Mouse (Mus musculus) neural tube, embryonic 14.5 days (tissue): ENCODE data around the gene Uts2. TPM values are rescaled to one million over a fixed set of nuclear protein-coding genes. Genes with fewer than 3 reads are reported as not detected.
"Not testable (repeated sequence)": the region's sequence is repeated elsewhere in the genome, so short reads cannot be mapped to it uniquely, and the experiment has no call there.

Source experiments
- ATAC-seq: fragments of 200-750 bp; cut with Nextera tagmentation; 2 replicates; pipeline ENCODE4 v1.8.0; 2017; ENCODE audit warnings: low read depth, mild to moderate bottlenecking, moderate TSS enrichment, moderate library complexity
- H3K27ac ChIP-seq: fragments of 300-500 bp; sonication (generic); 2 replicates; pipeline ENCODE4 v1.5.1; 2014; ENCODE audit warnings: low read depth, mild to moderate bottlenecking, control low read depth, low read length, moderate library complexity, mixed read lengths
- H3K27me3 ChIP-seq: fragments of 300-500 bp; sonication (generic); 2 replicates; pipeline ENCODE4 v1.6.1; 2014; ENCODE audit warnings: low read length; ENCODE audit not compliant: control insufficient read depth, insufficient read depth
- H3K36me3 ChIP-seq: fragments of 300-500 bp; sonication (generic); 2 replicates; pipeline ENCODE4 v1.6.1; 2014; ENCODE audit warnings: low read length, mixed read lengths; ENCODE audit not compliant: control insufficient read depth, insufficient read depth
- H3K4me1 ChIP-seq: fragments of 300-500 bp; sonication (generic); 2 replicates; pipeline ENCODE4 v1.6.1; 2014; ENCODE audit warnings: low read length; ENCODE audit not compliant: control insufficient read depth, insufficient read depth
- H3K4me2 ChIP-seq: fragments of 300-500 bp; sonication (generic); 2 replicates; pipeline ENCODE4 v1.6.1; 2014; ENCODE audit warnings: mild to moderate bottlenecking, low read depth, low read length, control low read depth
- H3K4me3 ChIP-seq: fragments of 300-500 bp; sonication (generic); 2 replicates; pipeline ENCODE4 v1.5.1; 2014; ENCODE audit warnings: low read depth, low read length, control low read depth, mixed read lengths
- H3K9ac ChIP-seq: fragments of 300-500 bp; sonication (generic); replicated peaks from 2 replicates; pipeline ENCODE4 v1.6.1; 2014; ENCODE audit warnings: low read depth, mild to moderate bottlenecking, control low read depth, low read length, mixed read lengths
- H3K9me3 ChIP-seq: fragments of 300-500 bp; sonication (generic); 2 replicates; pipeline ENCODE4 v1.6.1; 2016; ENCODE audit warnings: low read length; ENCODE audit not compliant: control insufficient read depth
- WGBS: fragments of 180-500 bp; shearing (Covaris S2); extraction: QIAGEN DNeasy Blood & Tissue Kit; methylation state at CpG from one replicate; pipeline ENCODE4 v1.1.7; 2014; 5-methylcytosine and 5-hydroxymethylcytosine counted together
- polyA plus RNA-seq: library from polyadenylated mRNA; unstranded; fragments of >200 nt; fragmentation: Nextera tagmentation; extraction: Ambion mirVana; gene quantifications from 2 replicates; pipeline ENCODE4 v1.2.1, GENCODE M21; 2014

Uts2 gene
- polyA plus RNA-seq, 1 experiment from 2014 or later: 9.5 TPM

DNA sequence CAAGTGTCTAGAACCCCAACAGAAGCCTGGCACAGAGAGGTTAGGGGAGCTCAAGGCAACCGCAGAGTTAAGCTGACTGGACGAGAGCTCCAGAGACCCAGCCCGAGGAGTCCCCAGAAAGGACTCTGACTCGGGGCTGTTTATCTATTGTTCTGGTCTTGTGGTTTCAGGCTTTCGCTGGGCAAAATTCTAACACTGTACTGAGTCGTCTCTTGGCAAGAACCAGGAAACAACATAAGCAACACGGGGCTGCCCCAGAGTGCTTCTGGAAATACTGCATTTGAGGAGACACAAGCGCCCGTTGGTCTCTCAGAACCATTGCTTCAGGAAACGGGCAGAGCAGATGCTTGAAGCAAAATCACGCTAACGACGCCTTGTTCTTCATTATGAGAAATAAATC lies 4.5 kb downstream of the Uts2 start:
- H3K4me1 ChIP-seq: no peaks in the 10 kb centered on the region
- no peaks in the 10 kb centered on the region for H3K27me3 ChIP-seq
- no peak overlapping the region for H3K27ac ChIP-seq
- no peaks in the 10 kb centered on the region for H3K36me3 ChIP-seq
- no peaks in the 10 kb centered on the region for H3K9me3 ChIP-seq
- no peak overlapping the region for H3K9ac ChIP-seq
- no peak overlapping the region for H3K4me3 ChIP-seq
- no peak overlapping the region for H3K4me2 ChIP-seq
- WGBS: 79% methylated on average over 13 of the region's 13 CpGs
- no peak for ATAC-seq

DNA sequence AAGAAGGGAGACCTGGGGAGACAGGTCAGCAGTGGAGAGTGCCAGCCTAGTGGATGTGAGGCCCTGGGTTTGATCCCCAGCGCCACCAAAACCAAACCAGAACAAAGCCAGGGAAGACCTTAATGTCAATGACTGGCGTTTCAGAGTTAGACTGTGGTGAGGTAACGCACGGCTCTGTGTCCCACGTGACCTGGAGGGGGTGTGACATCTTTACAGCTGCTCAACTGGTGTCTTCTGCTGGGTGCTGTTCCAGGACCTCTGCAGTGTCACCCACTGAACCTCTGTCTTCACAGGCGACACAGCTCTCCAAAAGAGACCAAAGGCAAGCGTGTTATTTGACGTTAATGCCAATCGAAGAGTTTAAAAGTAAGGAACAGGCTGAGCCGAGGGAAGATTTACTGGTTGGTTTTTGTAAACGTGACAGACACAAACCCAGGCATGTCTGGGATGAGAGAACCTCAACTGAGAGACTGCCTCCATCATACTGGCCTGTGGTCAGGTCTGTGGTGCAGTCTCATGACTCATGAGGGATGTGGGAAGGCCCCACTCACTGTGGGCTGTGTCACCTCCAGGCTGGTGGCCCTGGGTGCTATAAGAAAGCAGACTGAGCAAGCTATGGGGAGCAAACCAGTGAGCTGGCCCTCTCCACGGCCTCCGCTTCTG lies 8.9 kb downstream of the Uts2 start:
- 92% methylated on average over 13 of the region's 13 CpGs for WGBS
- Histone ChIP-seq H3K9ac (no peak overlapping the region), H3K27me3 (no peaks in the 10 kb centered on the region), H3K9me3 (no peaks in the 10 kb centered on the region), H3K4me1 (no peaks in the 10 kb centered on the region), H3K4me2 (no peak overlapping the region), H3K27ac (no peak overlapping the region), H3K36me3 (no peaks in the 10 kb centered on the region), H3K4me3 (no peak overlapping the region)
- no peak for ATAC-seq

DNA sequence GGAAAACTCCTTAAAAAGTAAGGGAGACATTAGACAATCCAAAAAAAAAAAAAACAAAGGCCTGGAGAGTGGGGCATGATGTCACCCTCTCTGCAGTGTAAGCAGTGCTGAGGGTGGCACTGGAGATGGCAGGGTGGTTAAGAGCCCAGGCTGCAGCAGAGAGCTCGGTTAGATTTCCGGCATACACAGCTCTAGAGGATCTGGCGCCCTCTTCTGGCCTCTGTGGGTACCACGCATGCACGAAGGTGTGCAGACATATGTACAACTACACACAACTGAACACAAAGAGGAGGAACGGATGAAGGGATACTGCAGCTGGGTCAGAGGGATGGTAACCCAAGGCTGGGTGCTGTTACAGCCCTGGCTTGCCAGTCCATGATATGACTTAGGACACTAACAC lies 10.0 kb downstream of the Uts2 start:
- Histone ChIP-seq H3K9me3 (no peaks in the 10 kb centered on the region), H3K9ac (no peak overlapping the region), H3K4me3 (no peak overlapping the region), H3K27me3 (no peaks in the 10 kb centered on the region), H3K4me2 (no peak overlapping the region), H3K27ac (no peak overlapping the region), H3K4me1 (no peaks in the 10 kb centered on the region), H3K36me3 (peaks cover 1% of the 10 kb centered on the region; the same call in 1 of the 2 replicates)
- 52% methylated on average over 6 of the region's 6 CpGs for WGBS
- no peak for ATAC-seq

DNA sequence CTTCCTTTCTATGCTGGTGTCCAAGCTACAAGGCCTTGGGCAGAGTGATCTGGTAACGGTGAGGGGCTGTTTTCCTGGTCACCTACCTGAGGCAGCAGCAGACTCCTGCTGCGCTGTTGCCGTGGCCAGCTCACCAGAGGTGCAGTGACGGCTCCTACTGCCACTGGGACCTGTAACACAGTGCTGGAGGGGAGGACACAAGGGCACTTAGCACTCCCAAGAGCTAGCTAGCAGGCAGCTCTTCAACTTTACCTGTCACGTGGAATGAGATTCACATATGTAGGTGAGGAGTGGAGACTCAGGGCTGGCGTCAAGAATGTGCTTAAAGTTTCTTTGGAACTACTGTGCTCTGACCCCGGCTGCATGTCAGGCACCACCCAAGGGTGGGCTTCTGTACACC lies 13.4 kb downstream of the Uts2 start:
- no peak overlapping the region for H3K4me2 ChIP-seq
- WGBS: 94% methylated on average over 7 of the region's 7 CpGs
- no peak overlapping the region for H3K9ac ChIP-seq
- no peak overlapping the region for H3K4me3 ChIP-seq
- H3K27me3 ChIP-seq: no peaks in the 10 kb centered on the region
- no peaks in the 10 kb centered on the region for H3K4me1 ChIP-seq
- H3K9me3 ChIP-seq: no peaks in the 10 kb centered on the region
- no peak for ATAC-seq
- H3K27ac ChIP-seq: no peak overlapping the region
- H3K36me3 ChIP-seq: peaks cover 5% of the 10 kb centered on the region; the same call in 1 of the 2 replicates

DNA sequence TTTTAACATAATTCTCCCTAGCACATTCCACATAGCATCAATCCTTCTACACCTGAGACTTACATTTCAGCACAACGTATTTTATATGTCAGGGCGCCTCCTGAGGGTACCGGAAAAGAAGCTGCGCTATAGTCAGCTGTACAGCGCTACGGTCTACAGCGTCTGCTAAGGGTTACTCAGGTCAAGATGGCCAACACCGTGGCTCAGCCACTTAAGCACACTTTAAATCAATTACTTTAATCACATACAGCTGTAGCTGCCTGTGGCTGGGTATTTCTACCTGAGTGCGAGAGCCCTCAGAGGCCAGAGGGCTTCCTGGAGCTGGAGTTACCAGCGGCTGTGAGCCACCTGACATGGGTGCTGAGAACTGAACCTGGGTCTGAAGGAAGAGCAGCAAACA lies 19.0 kb downstream of the Uts2 start:
- no peaks in the 10 kb centered on the region for H3K9me3 ChIP-seq
- no peaks in the 10 kb centered on the region for H3K27me3 ChIP-seq
- no peaks in the 10 kb centered on the region for H3K4me1 ChIP-seq
- no peak overlapping the region for H3K27ac ChIP-seq
- WGBS: 85% methylated on average over 10 of the region's 10 CpGs
- no peak overlapping the region for H3K9ac ChIP-seq
- H3K4me3 ChIP-seq: no peak overlapping the region
- H3K36me3 ChIP-seq: peaks cover 12% of the 10 kb centered on the region; the same call in 1 of the 2 replicates
- H3K4me2 ChIP-seq: no peak overlapping the region
- no peak for ATAC-seq

DNA sequence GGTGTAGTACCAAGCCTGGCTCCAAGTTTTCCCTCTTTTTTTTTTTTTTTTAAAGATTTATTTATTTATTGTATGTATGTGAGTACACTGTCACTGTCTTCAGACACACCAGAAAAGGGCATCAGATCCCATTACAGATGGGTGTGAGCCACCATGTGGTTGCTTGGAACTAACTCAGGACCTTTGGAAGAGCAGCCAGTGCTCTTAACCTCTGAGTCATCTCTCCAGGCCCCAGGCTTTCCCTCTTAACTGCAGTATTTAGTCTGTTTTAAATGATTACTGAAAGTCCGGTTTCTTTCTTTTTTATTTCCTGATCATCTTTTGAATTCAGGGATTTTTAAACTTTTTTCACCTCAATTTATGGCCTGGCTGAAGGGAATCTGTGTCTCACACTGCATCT lies 20.5 kb downstream of the Uts2 start:
- not testable (repeated sequence) for H3K9me3 ChIP-seq, H3K4me1 ChIP-seq, ATAC-seq, H3K9ac ChIP-seq, H3K27ac ChIP-seq, H3K36me3 ChIP-seq, H3K27me3 ChIP-seq, H3K4me2 ChIP-seq, H3K4me3 ChIP-seq
- WGBS: 97% methylated on average over 1 of the region's 1 CpGs

DNA sequence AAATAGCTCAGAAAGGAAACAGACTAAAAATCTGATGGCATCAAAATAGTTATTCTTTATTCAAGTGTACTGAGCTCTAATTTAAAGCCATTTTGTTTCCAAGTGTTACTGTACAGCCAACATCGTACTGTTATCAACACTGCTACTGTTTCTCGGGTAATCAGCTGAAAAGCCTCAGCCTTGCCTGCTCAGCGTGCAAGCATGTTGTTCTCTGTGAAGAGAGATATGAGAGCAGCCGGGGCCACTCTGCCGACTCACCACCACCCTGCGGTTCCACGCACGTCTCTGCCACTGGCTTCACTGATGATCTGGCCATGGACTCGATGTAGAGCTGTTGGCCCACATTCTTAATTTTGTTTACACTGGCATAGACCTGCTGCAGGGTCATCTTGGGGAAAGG lies 27.3 kb downstream of the Uts2 start:
- Histone ChIP-seq H3K27ac (no peak overlapping the region), H3K4me2 (no peak overlapping the region), H3K9ac (no peak overlapping the region), H3K36me3 (no peaks in the 10 kb centered on the region), H3K4me1 (no peaks in the 10 kb centered on the region), H3K4me3 (no peak overlapping the region), H3K9me3 (no peaks in the 10 kb centered on the region), H3K27me3 (no peaks in the 10 kb centered on the region)
- 90% methylated on average over 9 of the region's 9 CpGs for WGBS
- no peak for ATAC-seq

DNA sequence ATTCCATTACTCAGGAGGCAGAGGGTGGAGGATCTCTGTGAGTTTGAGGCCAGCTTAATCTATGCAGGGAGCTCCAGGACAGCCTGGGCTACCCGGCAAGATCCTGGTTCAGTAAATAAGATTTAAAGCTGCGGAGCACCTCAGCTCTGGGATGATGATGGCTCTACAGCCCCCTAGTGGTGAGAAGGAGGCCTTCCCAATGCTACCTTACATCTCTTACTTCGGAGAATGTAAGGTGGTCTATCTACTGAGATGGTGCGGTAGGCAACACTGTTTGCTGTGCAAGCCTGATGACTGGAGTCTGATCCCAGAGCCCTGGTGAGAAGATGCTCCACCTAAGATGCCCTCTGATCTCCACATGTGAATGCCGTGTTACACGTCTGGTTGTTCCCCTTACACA lies 30.1 kb downstream of the Uts2 start:
- H3K4me2 ChIP-seq: no peak overlapping the region
- H3K9me3 ChIP-seq: no peaks in the 10 kb centered on the region
- H3K4me1 ChIP-seq: no peaks in the 10 kb centered on the region
- H3K27ac ChIP-seq: no peak overlapping the region
- no peaks in the 10 kb centered on the region for H3K27me3 ChIP-seq
- 47% methylated on average over 6 of the region's 6 CpGs for WGBS
- H3K36me3 ChIP-seq: no peaks in the 10 kb centered on the region
- ATAC-seq: peak; percentile 54; the same call in 1 of the 2 replicates
- H3K9ac ChIP-seq: no peak overlapping the region
- H3K4me3 ChIP-seq: no peak overlapping the region

DNA sequence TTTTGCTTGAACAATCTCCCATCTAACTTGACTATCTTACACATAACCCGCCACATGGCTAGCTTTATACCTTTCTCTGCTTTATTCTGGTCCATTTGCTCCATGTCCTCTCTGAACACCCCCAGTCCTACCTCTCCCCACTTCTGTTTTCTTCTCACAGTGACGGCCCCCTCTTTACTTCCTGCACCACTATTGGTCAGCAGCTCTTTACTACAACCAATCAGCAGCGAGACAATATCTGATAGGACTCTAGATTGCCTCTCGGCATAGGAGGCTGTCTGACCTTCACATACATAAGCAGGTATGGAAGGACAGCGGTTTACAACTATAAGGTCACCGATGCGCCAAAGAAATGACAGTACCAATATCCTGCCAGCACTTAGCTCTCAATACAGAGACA lies 39.6 kb downstream of the Uts2 start:
- no peak overlapping the region for H3K4me3 ChIP-seq
- no peak for ATAC-seq
- no peaks in the 10 kb centered on the region for H3K27me3 ChIP-seq
- H3K4me2 ChIP-seq: no peak overlapping the region
- H3K9me3 ChIP-seq: no peaks in the 10 kb centered on the region
- no peaks in the 10 kb centered on the region for H3K36me3 ChIP-seq
- no peak overlapping the region for H3K27ac ChIP-seq
- WGBS: 94% methylated on average over 7 of the region's 7 CpGs
- H3K4me1 ChIP-seq: no peaks in the 10 kb centered on the region
- no peak overlapping the region for H3K9ac ChIP-seq
